Comparison of ENCODE assay signal across 11 mouse cellular contexts in the genomic region with DNA sequence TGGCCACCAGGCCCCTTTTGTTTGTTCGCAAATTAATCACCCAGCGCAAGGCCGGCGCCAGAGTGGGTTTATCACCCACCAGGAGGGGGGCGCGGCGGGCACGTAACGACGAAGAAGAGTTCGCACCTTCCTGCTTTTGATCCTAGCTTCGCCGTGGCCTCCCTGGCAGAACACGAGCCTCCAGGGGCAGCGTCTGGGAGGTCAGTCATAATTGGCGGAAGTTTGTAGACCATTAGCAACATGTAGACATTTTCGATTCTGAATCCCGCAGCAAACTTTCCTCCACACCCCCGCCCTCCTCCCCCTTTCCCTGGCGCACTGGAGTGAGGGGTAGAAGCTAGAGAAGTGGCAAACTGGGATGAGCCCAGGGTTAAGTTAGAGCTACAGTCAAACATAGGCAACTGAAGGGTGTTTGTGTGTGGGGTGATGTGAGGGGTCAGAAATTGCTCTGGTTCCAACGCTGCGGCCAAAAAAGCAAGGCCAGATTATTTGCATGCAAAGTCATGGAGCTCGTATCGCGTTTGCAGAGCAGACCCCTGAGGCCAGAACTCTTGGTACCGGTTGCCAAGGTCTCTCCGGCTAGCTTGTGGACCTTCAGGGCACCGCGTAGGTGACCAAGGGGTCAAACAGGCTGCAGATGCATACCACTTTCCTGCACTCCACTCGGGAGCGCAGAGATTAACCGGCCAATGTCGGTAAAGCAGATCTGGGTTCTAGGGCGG. TPM values are rescaled to one million over a fixed set of nuclear protein-coding genes. Genes with fewer than 3 reads are reported as not detected.
A peak's percentile ranks its signal among the peaks of the same experiment; 100 is the strongest.
DNase-seq lines count a peak whose midpoint lies in the region; ATAC-seq and TF ChIP-seq lines count a peak whose summit lies in the region.
"Had no signal": no experiment of that assay in that cellular context is flagged by ENCODE, and none has a peak within 500 bp of the region (broad histone marks: within the 10 kb centered on the region; RNA-seq: fewer than 3 reads in every experiment).

No protein-coding gene starts in this region.

- peak overlapping the region; percentile 93; the same call in 1 of the 2 replicates for H3K27ac ChIP-seq in heart, adult 2 months
- H3K27ac ChIP-seq in lung, embryonic 15.5 days: peak overlapping the region; percentile 98
- H3K27ac ChIP-seq in embryonic fibroblast, embryonic 13.5 days (ENCODE audit: insufficient read depth, low read length): peak overlapping the region; percentile 97
- no peak overlapping the region for H3K27ac ChIP-seq in cerebellum, adult 2 months (ENCODE audit: insufficient read depth, low read length)
- H3K27ac ChIP-seq: hindbrain, embryonic 13.5 days had no signal

- TF ChIP-seq CTCF in heart, adult 2 months (IDR thresholded peaks at IDR 0.05): no peak
- TF ChIP-seq CTCF in embryonic fibroblast, embryonic 13.5 days (IDR thresholded peaks at IDR 0.05; ENCODE audit: borderline replicate concordance, insufficient read depth, low read length): no peak
- TF ChIP-seq CTCF in cerebellum, adult 2 months (IDR thresholded peaks at IDR 0.05; ENCODE audit: borderline replicate concordance, insufficient read depth, low read depth, low read length): no peak

- H3K9ac ChIP-seq in heart, adult 2 months (ENCODE audit: low read depth, low read length): no peak overlapping the region
- H3K9ac ChIP-seq in lung, embryonic 15.5 days: peak overlapping the region; percentile 85
- H3K9ac ChIP-seq: hindbrain, embryonic 13.5 days had no signal

- no peaks in the 10 kb centered on the region for H3K9me3 ChIP-seq in lung, embryonic 15.5 days
- H3K9me3 ChIP-seq: hindbrain, embryonic 13.5 days had no signal

- H3K36me3 ChIP-seq in heart, adult 2 months (ENCODE audit: control insufficient read depth, insufficient read depth, low read length): no peaks in the 10 kb centered on the region
- H3K36me3 ChIP-seq in lung, embryonic 15.5 days: no peaks in the 10 kb centered on the region
- H3K36me3 ChIP-seq: hindbrain, embryonic 13.5 days had no signal

- no peak for ATAC-seq in lung, embryonic 15.5 days (ENCODE audit: borderline replicate concordance, extremely low read depth, low FRiP score, low TSS enrichment)

- no peak for TF ChIP-seq EP300 in heart, adult 2 months (IDR thresholded peaks at IDR 0.05; ENCODE audit: insufficient read depth, low read depth, low read length)

- no peaks in the 10 kb centered on the region for H3K79me2 ChIP-seq in heart, adult 2 months (replicated peaks; ENCODE audit: control insufficient read depth, insufficient read depth, low read length)

- intact Hi-C loops in heart, adult 2 months (cut with DNase I): no loop called here

- no peaks in the 10 kb centered on the region for H3K4me1 ChIP-seq in heart, adult 2 months (ENCODE audit: control insufficient read depth, insufficient read depth, low read length)
- H3K4me1 ChIP-seq in lung, embryonic 15.5 days: peaks cover 31% of the 10 kb centered on the region
- peaks cover 3% of the 10 kb centered on the region; the same call in 1 of the 2 replicates for H3K4me1 ChIP-seq in embryonic fibroblast, embryonic 13.5 days (ENCODE audit: control insufficient read depth, insufficient read depth, low read length)
- no peaks in the 10 kb centered on the region for H3K4me1 ChIP-seq in cerebellum, adult 2 months (ENCODE audit: control insufficient read depth, insufficient read depth, low read length)

- TF ChIP-seq POLR2A in heart, adult 2 months (IDR thresholded peaks at IDR 0.05; ENCODE audit: insufficient read depth, low read depth, low read length): no peak
- TF ChIP-seq POLR2A in embryonic fibroblast, embryonic 13.5 days (IDR thresholded peaks at IDR 0.05; ENCODE audit: low read depth, low read length): no peak
- no peak for TF ChIP-seq POLR2A in cerebellum, adult 2 months (IDR thresholded peaks at IDR 0.05; ENCODE audit: borderline replicate concordance, insufficient read depth, low read length)

- H3K27me3 ChIP-seq in heart, adult 2 months (ENCODE audit: control insufficient read depth, insufficient read depth, low read length): peaks cover 13% of the 10 kb centered on the region; the same call in 1 of the 2 replicates
- H3K27me3 ChIP-seq in lung, embryonic 15.5 days: peaks cover 61% of the 10 kb centered on the region
- H3K27me3 ChIP-seq in cerebellum, adult 2 months (ENCODE audit: control insufficient read depth, insufficient read depth, low read length): peaks cover 11% of the 10 kb centered on the region; the same call in 1 of the 2 replicates

- H3K4me3 ChIP-seq in heart, adult 2 months: no peak overlapping the region
- peak overlapping the region; percentile 66 for H3K4me3 ChIP-seq in lung, embryonic 15.5 days
- peak overlapping the region; percentile 3; the same call in 1 of the 2 replicates for H3K4me3 ChIP-seq in embryonic fibroblast, embryonic 13.5 days (ENCODE audit: insufficient read depth, low read length)
- H3K4me3 ChIP-seq in cerebellum, adult 2 months (replicated peaks; ENCODE audit: insufficient read depth, low read depth, low read length): no peak overlapping the region
- H3K4me3 ChIP-seq: hindbrain, embryonic 13.5 days had no signal

- 44% methylated on average over 34 of the region's 34 CpGs for WGBS in heart, adult 2 months
- WGBS in lung, embryonic 15.5 days: 5% methylated on average over 34 of the region's 34 CpGs
- 7% methylated on average over 34 of the region's 34 CpGs for WGBS in cerebellum, adult 2 months

- DNase-seq in heart, adult 2 months: no peak
- no peak for DNase-seq in heart, adult 9 months (ENCODE audit: low spot score in 2 of 2)
- DNase-seq in lung, adult 18-20 months: no peak
- peak; percentile 55 to 66 for DNase-seq in lung, postnatal 4 days
- DNase-seq in cerebellum, adult 2 months: no peak
- DNase-seq in ovary, postnatal 14 days (ENCODE audit: low spot score): no peak
- DNase-seq: cerebellum, adult 18-20 months had no signal

- peak overlapping the region; percentile 81 for H3K4me2 ChIP-seq in lung, embryonic 15.5 days
- H3K4me2 ChIP-seq: hindbrain, embryonic 13.5 days had no signal

RNA-seq across cellular contexts. Expression of a gene that starts 2.1 kb away (rescaled TPM):
- total RNA-seq in heart, adult 2 months (2021): 10 to 100 TPM; 10.2 to 10.4 TPM
- 4.4 and 4.9 TPM in 2 replicates for polyA plus RNA-seq in heart, adult 2 months (2012; rRNA removed)
- polyA plus RNA-seq in lung, embryonic 15.5 days (2015; fragmentation: Nextera tagmentation; extraction: Ambion mirVana): 59.7 and 63.9 TPM in 2 replicates
- 16.8 and 20.9 TPM in 2 replicates for polyA plus RNA-seq in embryonic fibroblast, embryonic 13.5 days (2011; ENCODE audit: insufficient read length, low read depth, missing spikeins)
- polyA plus RNA-seq in cerebellum, adult 2 months (2012; rRNA removed): 1.4 and 1.6 TPM in 2 replicates
- total RNA-seq: megakaryocyte-erythroid progenitor cell, adult 5-6 weeks had no signal

Comparison
In these comparisons a context has a peak if more than half of its experiments do, and no peak if none do; other contexts are left out.
1. DNase-seq: peak in lung, postnatal 4 days (2 of 2); none in heart, adult 2 months (0 of 2), heart, adult 9 months (0 of 2), lung, adult 18-20 months (0 of 2), cerebellum, adult 2 months (0 of 2) and ovary, postnatal 14 days (single experiment).
2. H3K4me3 ChIP-seq: peak in lung, embryonic 15.5 days (single experiment) and embryonic fibroblast, embryonic 13.5 days (single experiment); none in heart, adult 2 months (single experiment) and cerebellum, adult 2 months (single experiment).